Mouse (Mus musculus): Measurements from ENCODE around the gene Ttc12. TPM values are rescaled to one million over a fixed set of nuclear protein-coding genes. Genes with fewer than 3 reads are reported as not detected.

The Ttc12 gene
- 4.4 and 5.0 TPM in 2 replicates for polyA plus RNA-seq (2012; rRNA removed)

GRCm38 (mm10) chr9:49485892-49486311, at the start of gene Ttc12:
Ttc12 (minus strand) TSS chr9:49486225.

DNA sequence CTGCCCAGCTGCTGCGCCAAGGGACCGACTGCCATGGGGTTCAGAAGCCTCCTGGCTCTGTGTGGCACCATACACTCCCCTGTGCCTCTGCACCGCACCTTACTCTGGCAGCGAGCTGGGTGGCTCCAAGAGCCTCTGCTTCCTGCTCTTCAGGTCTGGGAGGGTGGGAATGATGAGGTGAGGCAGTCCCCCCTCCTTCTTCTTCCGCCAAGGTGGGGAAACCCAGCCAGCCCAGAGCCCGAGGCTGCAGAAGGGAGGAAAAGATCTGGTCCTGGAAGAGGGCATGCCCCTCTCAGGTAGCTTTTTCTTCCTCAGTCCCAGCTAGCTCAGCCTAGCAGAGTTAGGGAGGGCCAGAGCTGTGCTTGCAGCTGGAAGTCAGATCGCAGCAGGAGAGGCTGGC, 59.1 kb downstream of the Ttc12 start, which contains the start of gene Ankk1:
Gene Ankk1, minus strand, starts transcription at position 101 of the 400 bp plus-strand sequence.

Other genes starting within 250 kb of the Ttc12 start
- not detected in 2 replicates for gene Gm4894, start 235.7 kb downstream of the Ttc12 start, polyA plus RNA-seq (2012; rRNA removed)
- 0.12 TPM in 2 replicates for gene Drd2, start 145.6 kb downstream of the Ttc12 start, polyA plus RNA-seq (2012; rRNA removed)
- 0.30 and 0.43 TPM in 2 replicates for gene Ankk1, start 59.2 kb downstream of the Ttc12 start, polyA plus RNA-seq (2012; rRNA removed)

Data from ovary, adult 2 months (tissue).